Mouse (Mus musculus): Measurements from ENCODE around the gene Slc35f2.

Slc35f2 gene

GRCm38 (mm10) chr9:53771344-53772021 lies at the start of gene Slc35f2:
Gene Slc35f2, plus strand, starts transcription at chr9:53771538.
- DNase-seq (ENCODE audit: low spot score in 2 of 2) = peak in 1 of 2 experiments; percentile 19

DNA sequence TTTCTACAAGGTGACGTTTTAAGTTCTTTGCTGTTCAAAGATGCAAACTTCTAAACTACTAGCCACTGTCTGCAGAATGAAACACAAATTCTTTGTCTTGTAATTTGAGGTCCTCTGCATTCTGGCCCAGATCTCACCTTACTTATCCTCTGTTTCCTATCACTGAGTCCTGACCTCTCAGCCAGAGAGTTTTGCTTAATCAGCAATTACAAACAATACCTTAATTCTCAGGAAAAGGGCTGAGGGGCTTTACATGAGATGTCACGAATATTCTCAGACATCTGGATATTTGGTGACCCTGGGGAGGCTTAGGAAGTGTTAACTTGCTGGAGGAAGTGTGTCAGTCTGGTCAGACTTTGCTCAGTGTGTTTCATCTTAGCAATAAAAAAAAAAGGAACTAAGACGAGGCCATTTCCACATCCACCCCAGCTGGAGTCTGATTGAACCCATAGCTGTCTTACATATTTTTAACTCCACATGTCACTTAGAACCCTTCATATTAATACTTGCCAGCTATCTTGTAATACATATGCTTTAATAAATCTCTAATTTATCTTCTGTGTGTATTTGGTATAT lies 30.4 kb upstream of the Slc35f2 start:
- DNase-seq (ENCODE audit: low spot score in 2 of 2) = no peak

DNA sequence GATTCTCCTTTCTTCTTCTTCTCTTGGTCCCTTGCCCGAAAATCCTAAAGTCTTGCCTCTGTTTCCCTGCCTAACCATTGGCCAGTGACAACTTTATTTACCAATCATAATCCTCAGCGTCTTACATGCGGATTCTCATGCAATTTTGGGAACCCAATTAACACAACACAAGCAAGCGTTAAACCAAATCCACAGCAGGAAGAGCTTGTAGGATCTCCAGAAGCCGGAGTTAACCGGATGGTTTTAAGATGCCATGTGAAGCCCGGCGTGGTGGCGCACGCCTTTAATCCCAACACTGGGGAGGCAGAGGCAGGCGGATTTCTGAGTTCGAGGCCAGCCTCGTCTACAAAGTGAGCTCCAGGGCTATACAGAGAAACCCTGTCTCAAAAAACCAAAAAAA lies 20.9 kb upstream of the Slc35f2 start:
- DNase-seq (ENCODE audit: low spot score in 2 of 2) = no peak

DNA sequence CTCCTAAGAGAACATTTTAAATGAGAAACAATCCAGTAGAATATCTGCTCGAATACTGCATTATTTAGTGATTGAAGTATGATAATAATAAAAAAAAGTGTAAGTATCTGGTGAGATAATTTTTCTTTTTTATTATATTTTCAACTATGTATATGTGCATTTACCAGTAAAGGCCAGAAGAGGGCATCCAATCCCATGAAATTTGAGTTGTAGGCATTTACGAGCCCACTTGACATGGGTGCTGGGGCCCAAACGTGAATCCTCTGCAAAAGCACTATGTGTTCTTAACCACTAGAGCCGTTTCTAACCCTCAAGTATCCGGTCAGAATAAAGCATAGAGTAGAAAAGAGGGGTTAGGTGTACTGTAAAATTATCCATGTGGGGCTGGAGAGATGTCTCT lies 20.4 kb upstream of the Slc35f2 start:
- no peak for DNase-seq (ENCODE audit: low spot score in 2 of 2)

DNA sequence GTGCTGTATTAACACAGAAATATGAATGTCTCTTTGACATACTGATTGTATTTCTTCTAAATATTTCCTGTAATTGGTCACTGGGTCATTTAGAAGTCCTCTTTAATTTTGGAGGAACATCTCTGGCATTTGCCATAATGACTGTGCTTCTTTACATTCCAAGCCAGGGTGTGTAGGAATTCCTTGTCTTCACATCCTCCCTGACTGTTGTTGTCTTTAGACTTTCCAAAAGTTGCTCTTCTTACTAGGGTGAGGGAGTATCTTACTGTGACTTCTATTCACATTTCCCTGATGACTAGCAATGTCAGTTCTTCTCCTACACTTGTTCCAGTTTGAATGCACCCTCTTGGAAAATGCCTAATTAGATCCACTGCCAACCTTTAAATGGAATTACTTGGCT lies 16.5 kb upstream of the Slc35f2 start:
- DNase-seq (ENCODE audit: low spot score in 2 of 2) = no peak

GRCm38 (mm10) chr9:53758142-53758541 lies 13.2 kb upstream of the Slc35f2 start:
- DNase-seq (ENCODE audit: low spot score in 2 of 2) = no peak

- DNase-seq (ENCODE audit: low spot score in 2 of 2) = no peak
Observed at GRCm38 (mm10) chr9:53764697-53765096, 6.6 kb upstream of the Slc35f2 start.

GRCm38 (mm10) chr9:53768486-53768885 lies 2.9 kb upstream of the Slc35f2 start:
- DNase-seq (ENCODE audit: low spot score in 2 of 2) = no peak

- no peak for DNase-seq (ENCODE audit: low spot score in 2 of 2)
Observed at GRCm38 (mm10) chr9:53770771-53771343, 481 bp upstream of the Slc35f2 start.

DNA sequence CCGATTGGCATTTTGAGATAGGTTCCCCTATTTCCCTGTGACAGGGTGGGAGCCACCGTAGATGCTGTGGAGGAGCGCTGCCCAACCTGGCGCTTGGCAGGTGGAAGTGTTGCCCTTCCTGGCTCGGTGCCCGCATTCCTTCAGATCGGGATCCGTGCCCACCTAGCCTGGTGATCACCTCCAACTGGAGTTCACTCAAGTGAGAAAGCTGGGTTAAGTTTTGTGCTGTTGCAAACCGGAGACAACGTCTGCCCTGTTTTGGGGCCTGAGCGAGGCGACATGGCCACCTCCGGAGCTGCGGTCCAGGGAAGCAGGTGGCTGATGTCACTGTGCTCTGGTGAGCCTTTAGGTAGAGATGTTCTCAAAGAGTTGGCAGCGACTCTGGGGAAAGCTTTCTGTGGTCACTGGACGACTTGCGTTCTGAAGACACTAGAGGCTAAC lies 803 bp downstream of the Slc35f2 start:
- peak in 1 of 2 experiments; percentile 66 for DNase-seq (ENCODE audit: low spot score in 2 of 2)

DNA sequence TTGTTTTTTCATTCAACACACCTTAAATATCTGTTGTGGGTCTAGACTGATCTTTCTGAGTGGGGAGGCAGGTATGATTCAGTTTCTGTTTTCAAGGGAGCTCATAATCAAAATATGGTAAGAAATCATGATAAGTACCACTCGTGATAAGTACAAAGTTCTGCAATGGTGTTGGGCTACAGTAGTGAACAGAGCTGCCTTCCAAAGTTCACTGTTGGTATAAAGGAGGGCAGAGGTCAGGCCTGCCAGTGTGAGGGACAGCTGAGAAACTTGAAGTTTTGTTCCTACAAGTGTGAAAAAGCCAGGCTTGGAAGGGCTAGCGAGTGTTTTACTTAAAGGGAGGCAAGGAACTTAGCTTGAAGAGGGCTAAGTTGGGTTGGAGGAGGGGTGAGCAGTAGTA lies 4.2 kb downstream of the Slc35f2 start:
- DNase-seq (ENCODE audit: low spot score in 2 of 2) = no peak

DNA sequence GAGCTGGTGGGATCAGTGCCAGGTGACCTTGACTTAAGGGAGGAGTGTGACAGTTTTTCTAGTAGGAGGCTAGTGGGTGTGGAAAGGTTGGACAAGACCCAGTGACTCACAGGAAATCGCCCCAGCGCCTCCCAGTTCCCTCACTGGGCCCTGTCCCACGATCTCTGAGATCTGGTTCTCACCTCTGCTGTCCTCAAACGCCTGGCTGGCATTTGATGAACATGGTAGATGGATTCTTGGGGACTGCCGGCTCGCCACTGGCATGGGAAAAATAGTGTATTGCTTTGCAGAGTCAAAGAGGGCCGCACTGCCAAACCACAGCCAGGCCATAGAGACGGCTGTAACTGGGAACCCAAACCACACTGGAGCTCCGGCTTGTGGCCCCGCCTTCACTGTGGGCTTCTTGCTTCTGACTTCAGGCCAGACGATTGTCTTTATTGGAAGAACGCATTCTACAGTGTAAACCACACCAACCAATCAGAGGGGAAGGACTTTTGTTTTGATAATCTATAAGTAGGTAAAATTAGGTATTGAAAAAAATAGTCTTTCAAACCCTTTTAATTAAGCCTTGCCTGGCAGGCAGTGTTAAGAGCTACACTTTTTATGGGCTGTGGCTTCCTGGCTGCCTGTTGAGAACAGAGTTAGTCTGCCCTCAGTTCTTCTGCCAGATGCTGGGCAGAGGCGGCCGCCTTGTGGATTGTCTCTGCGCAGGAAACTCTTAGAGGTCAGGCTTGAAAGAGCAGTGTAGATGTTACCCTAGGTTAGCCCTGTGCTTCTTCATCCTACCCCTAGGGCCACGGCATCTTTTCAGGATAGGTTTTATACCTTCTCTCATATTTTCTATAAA lies 15.4 kb downstream of the Slc35f2 start:
- peak in 1 of 2 experiments; percentile 21 for DNase-seq (ENCODE audit: low spot score in 2 of 2)

DNA sequence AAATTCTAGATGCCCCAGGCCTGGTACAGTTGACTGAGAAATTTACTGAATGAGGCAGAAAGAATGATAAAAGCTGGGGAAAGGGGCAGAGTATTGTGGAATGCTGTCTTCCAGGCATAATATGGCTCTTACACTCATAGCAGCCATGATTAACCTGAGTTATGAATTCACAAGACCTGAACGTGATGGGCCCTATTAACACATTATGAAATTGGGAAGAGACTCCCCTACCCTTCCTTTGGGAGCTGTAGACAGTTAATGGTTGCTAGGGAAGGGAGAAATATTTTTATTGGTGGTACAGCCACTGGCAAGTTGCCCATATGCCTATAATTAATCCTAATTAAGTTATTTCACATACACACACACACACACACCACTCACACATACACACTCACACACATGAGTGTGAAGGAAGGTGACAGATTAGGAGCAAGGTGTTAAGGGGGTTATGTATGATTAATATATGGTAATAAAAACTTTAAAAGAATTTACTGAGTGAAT lies 22.5 kb downstream of the Slc35f2 start:
- DNase-seq (ENCODE audit: low spot score in 2 of 2) = no peak

GRCm38 (mm10) chr9:53794490-53794889 lies 23.2 kb downstream of the Slc35f2 start:
- no peak for DNase-seq (ENCODE audit: low spot score in 2 of 2)

DNA sequence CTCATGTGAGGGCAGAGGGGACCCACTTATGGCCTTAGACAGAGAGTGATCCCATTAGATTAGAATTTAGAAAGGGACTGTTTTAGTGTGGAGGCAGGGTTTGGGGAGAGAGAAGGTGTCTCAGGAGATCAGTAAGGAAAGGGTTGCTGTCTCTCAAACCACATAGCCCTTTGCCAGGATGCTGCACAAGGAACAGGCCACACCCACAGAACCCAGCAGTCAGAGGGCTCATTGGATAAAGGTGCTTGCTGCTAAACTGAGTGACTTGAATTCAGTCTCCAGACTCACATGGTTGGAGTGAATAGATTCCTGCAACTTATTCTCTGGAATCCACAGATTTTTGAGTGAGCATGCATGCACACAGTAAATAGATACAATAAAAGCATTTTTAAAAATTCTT lies 24.0 kb downstream of the Slc35f2 start:
- DNase-seq (ENCODE audit: low spot score in 2 of 2) = no peak

GRCm38 (mm10) chr9:53796386-53796785 lies 25.0 kb downstream of the Slc35f2 start:
- no peak for DNase-seq (ENCODE audit: low spot score in 2 of 2)

DNA sequence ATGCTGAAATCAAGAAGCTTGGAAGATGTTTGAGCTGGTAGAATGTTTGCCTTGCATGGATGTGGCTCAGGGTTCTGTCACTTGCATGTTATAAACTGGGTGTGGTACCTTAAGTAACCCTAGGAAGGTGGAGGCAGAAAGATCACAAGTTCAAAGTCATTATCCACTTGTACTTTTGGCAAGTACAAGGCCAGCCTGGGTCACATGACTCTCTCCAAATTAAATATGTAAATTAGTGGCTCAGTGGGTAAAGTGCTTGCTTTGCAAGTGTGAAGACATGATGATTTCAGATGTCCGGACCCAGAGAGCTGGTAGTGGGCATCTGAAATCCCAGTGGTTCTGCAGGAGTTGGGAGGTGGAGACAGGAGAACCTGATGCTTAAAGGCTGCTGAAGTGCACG lies 25.8 kb downstream of the Slc35f2 start:
- DNase-seq (ENCODE audit: low spot score in 2 of 2) = no peak

DNA sequence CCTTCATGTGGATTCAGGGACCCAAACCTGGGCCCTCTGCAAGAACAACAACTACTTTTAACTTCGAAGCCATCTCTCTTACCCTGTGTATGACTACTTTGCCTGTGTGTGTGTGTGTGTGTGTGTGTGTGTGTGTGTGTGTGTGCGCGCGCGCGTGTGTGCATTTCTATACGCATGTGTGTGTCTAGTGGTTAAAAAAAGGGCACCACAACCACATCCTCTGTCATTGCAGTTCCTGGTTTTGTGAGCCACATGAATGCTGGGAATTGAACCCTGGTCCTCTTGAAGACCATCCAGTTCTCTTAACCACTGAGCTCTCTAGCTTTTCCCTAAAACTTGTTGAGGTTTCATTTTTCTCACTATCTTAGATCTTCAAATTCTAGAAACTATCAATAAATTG lies 31.6 kb downstream of the Slc35f2 start:
- DNase-seq (ENCODE audit: low spot score in 2 of 2) = no peak

- no peak for DNase-seq (ENCODE audit: low spot score in 2 of 2)
Observed at GRCm38 (mm10) chr9:53806496-53807086, 35.3 kb downstream of the Slc35f2 start.

- no peak for DNase-seq (ENCODE audit: low spot score in 2 of 2)
Observed at GRCm38 (mm10) chr9:53813418-53813817, 42.1 kb downstream of the Slc35f2 start.

GRCm38 (mm10) chr9:53818760-53819159 lies 47.4 kb downstream of the Slc35f2 start:
- peak in 1 of 2 experiments; percentile 66 for DNase-seq (ENCODE audit: low spot score in 2 of 2)

DNA sequence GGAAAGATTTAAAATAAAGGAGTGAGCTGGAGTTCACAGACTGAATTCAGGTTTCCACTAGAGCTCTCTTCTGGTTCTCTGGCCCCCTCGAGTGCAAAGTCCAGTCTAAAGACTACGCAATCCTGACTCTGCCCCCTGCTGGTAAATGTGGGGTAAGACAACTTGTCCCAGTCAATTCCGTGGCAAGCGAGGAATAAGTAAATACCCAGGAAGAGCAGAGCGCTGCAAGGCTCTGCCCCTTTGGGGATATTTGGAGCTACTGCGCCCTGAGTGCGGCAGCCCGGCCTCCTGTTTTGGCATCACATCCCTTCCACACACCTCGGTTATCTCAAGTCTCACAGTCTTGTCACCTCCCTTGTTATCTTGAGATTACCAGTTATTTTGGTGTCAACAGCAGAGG lies 54.0 kb downstream of the Slc35f2 start:
- DNase-seq (ENCODE audit: low spot score in 2 of 2) = no peak

Data from urinary bladder, postnatal 4 days (tissue).